Mouse (Mus musculus): Measurements from ENCODE around the gene Actn4.

The Actn4 gene

GRCm38 (mm10) chr7:28949298-28949697 is 12.8 kb downstream of the Actn4 start:
- DNase-seq (ENCODE audit: low read depth): no peak

GRCm38 (mm10) chr7:28948746-28949145 is 13.4 kb downstream of the Actn4 start:
- DNase-seq (ENCODE audit: low read depth): no peak

DNA sequence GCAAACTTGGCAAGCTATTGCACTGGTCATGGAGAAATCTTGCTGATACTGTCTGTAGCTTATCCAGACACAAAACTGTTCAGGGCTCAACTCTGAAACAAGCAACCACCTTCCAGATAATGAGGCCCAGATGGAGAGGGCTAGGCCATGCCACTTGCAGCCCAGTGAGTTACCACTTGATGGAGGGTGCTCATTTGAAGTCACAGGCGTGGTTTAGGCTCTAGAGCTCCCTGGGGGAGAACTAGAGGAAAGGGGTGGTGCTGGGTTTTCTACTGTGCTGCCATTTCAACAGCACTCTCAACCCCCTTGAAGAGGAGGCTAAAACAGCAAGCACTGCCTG is 15.9 kb downstream of the Actn4 start:
- no peak for DNase-seq (ENCODE audit: low read depth)

- peak; percentile 40 for DNase-seq (ENCODE audit: low read depth)
Observed at GRCm38 (mm10) chr7:28945416-28946270, 16.5 kb downstream of the Actn4 start.

DNA sequence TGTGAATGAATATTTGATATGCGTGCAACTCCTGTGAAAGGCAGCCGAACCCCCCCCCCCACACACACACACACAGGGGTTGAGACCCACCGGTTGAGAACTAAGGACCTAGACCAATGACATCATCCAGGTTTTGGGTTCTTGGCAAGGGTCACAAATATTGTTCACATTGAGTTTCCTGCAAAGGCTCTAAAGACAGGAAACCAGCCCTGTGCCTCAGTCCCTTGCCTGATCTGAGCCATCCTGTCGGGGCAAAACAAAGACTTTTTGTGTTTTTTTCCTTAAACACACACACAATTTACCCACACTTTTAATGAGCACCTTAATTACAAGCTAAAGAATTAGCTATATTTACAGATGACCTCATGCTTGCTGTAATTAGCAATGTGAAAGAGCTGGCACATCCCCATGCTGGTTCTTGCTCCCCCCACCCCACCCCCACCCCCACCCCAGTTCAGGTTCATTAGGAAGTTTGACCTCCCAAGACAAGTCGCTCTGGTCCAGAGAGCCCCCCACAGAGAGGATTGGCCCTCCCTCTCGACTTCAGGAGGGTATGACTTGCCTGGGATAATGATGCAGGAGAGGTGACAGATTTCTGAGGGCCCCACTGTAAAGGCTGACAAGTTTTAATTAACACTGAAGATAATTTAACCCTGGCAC is 17.3 kb downstream of the Actn4 start:
- DNase-seq (ENCODE audit: low read depth): peak; percentile 39

GRCm38 (mm10) chr7:28943451-28944180 is 18.5 kb downstream of the Actn4 start:
- peak; percentile 73 for DNase-seq (ENCODE audit: low read depth)

DNA sequence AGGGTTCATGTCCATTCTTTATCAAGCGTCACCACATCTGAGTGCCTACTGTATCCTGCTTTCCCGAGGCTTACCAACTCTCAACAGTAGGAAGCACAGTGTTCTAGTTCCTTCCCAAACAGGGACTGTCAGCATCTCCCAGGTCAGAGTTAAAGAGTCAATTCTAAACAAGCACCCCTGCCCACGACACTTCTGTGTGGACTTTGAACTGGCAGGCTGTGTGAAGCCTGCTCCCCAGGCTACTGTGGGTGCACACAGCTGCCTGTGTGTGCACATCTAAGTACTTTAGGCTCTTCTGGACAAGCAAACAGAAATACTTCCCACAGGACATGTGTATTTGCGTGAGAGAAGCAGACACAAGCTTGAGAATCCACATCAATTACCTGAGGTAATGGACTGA is 20.6 kb downstream of the Actn4 start:
- no peak for DNase-seq (ENCODE audit: low read depth)

DNA sequence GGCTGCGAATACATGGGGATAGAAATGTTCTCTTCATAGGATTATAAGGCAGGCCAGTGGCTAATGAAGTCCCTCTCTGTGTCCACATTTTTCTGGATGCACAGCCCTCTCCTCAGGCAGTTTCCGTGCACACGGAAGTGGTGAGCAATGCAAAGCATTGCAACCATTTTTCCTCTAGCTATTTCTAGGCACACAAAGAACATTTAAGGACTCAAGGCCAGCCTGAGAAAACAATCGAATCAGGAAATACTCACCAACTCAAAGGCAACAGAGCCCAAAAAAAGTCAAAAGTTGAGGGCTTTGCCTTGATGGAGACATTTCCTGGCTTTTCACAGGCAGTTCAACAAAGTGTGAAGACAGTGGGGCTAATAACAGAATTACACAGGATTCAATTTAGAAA is 21.0 kb downstream of the Actn4 start:
- peak; percentile 46 for DNase-seq (ENCODE audit: low read depth)

DNA sequence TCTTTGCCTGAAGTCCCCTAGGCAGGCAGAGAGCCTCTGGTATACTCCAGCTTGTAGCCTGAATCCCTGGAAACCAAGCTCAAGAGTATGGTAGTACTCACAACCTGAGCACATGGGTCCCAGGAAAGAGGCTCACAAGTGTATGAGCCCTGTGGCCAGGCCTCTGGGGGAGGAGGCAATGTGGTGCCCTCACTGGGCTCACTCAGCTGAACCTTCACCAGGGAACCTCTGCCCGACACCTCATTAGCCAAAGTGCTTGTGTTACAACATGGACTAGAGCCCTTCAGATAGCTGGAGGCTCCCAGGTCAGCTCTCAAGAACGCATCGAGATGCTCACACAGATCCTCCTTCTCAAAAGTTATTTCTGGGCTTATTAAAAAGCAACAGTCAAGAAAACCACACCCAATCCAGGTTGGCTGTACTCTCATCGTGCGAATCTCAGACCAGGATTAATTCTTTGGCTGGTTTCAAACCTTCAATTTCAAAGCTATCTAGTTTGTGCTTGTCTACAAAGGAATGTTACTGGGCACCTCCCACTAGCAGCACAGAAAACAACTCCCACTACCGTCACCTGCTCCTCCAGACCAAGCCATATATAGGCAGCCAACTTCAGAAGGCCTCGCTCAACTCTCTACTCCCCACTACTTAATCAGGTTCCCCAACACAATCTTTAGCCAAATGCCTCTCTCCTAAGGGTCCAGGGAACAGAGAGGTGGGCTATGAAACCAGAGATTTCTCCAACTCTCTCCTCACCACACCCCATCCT is 22.5 kb downstream of the Actn4 start:
- DNase-seq (ENCODE audit: low read depth): no peak

GRCm38 (mm10) chr7:28938654-28939053 is 23.5 kb downstream of the Actn4 start:
- DNase-seq (ENCODE audit: low read depth): no peak

DNA sequence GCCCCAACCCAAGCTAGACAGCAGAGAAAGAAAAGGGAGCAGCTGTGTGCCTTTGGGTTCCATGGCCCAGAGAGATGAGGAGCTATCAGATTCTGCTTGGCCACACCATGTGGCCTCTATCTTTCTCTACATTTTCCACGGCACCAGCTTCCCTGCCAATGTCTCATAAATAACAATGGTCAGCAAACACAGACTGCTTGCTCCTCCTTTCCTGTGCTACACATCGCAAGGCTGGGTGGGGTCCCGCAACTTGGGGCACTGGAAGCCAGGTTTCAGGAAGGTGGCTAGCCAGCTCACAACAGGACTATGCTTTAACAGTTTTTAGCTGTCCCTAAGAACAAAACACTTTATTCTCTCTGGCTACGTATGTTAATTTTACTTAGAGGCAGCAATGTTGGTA is 25.4 kb downstream of the Actn4 start:
- no peak for DNase-seq (ENCODE audit: low read depth)

GRCm38 (mm10) chr7:28933825-28934224 is 28.3 kb downstream of the Actn4 start:
- DNase-seq (ENCODE audit: low read depth): no peak

DNA sequence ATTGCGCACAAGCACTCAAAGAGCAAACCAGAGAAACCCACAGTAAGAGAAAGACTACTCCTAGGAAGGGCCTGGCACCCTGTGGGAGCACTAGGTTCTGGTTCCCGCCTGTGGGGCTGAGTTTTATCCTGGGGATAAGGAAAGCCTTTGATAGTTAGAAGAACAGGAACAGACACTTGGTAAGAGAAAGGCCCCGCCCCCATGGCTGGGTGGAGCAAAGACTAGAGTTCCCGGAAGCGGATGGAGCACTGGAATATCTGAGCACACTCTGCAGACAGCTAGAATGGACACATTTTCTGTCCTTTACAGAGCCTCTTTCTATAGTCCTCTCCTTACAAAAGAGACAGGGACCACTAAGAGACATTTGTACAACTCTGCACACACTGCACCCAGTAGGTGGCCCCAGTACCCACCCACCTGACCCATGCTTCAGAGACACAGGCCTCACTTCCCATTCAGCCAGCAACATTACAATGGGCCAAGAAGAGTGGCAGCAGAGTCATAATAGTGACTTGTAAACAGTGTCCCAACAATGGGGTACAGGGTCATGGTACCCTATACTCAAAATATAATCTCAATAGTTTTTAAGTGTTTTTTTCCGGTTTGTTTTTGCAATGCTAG is 29.6 kb downstream of the Actn4 start:
- DNase-seq (ENCODE audit: low read depth): peak; percentile 46

GRCm38 (mm10) chr7:28931695-28932039 is 30.5 kb downstream of the Actn4 start:
- DNase-seq (ENCODE audit: low read depth): no peak

DNA sequence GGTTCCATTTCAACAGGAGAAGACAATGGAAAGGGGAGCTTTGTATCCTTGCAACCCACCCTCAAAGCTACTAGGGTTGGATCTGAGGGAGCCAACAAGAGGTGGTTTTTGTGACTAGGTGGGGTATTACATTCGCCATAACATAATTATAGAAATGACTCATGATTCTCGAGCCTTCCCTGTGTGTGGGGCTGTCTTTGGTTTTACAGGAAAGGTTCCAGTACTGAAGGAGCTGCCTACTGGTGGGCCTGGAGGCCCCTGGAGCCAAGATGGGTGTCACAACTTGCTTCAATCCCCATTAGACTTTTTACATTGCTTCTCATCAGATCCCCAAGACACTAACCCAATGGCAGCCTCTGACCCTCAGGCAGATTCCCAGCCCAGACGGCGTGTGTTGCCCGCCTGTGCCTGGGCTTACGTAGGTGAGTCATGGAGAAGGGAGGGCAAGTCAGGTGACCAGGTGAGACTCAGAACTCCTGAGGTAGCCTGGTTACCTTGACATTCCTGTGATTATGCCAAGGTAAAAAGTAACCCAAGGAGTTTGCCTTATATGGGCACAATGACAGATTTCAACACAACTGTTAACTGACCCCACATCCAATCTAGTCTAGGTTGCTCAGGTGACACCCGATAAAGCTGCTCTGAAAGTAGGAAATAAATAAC is 31.0 kb downstream of the Actn4 start:
- DNase-seq (ENCODE audit: low read depth): peak; percentile 37

GRCm38 (mm10) chr7:28930320-28931031 is 31.7 kb downstream of the Actn4 start:
- DNase-seq (ENCODE audit: low read depth): peak; percentile 45

DNA sequence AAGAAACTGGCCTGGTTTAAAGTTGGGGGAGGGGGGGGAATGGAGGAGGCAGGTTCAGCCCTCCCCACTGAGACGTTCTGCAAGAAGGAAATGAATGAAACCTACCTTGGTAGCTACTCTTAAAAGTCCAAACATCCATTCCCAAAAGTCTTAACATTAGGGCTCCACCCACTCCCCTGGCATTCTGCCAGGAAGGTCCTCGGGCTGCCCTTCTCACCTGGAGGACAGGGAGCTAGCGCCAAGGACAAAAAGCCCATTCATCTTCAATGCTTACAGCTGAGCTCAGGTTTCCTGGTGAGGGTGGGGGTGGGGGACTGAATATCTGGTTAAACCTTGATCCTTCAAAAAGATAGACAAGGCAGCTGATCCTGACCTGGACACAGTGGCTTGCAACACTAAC is 32.8 kb downstream of the Actn4 start:
- DNase-seq (ENCODE audit: low read depth): no peak

DNA sequence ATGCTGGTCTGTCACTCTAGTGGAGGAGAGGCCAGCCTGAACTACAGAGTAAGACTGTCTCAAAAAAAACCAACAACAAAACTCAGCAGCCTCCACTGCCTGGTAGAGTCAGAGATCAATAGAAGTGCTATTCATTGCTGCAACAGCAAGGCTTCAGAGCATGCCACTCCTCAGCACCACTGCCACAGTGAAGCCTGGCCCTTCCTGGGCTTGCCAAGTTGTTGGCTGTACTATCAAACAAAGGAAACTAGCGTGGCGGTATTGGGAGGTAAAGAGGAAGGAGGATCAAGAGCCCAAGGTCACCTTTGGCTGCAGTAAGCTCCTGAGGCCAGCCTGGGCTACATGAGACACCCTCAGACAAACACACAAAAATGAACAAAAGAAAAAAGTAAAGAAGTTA is 36.0 kb downstream of the Actn4 start:
- peak; percentile 46 for DNase-seq (ENCODE audit: low read depth)

GRCm38 (mm10) chr7:28925317-28925716 is 36.8 kb downstream of the Actn4 start:
- no peak for DNase-seq (ENCODE audit: low read depth)

GRCm38 (mm10) chr7:28924802-28925201 is 37.3 kb downstream of the Actn4 start:
- no peak for DNase-seq (ENCODE audit: low read depth)

DNA sequence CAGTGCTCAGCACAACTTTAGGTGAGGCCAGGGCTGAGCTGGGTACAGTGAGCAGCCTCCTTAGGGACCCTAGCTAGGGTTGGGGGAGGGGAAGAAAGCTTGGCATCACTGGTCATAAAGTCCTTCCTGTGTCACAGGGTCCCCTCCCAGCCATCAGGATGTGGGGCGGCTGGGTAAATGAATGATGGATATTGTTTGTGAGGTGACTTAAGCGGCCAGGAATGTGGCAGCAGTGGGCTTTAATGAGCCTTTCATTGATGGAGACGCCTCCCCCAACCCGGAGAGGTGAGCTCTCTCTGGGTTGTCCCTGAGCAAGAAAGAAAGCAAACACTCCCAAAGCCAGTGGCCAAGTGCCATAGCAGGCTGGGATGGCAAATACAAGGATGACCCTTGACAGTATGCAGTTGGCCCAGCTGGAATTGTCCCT is 38.3 kb downstream of the Actn4 start:
- no peak for DNase-seq (ENCODE audit: low read depth)

Measured in 416B (cell line).